Mouse (Mus musculus) liver, adult 10 weeks (tissue): Measurements from ENCODE around the gene Mettl4. TPM values are rescaled to one million over a fixed set of nuclear protein-coding genes. Genes with fewer than 3 reads are reported as not detected.

Experiments used
- polyA plus RNA-seq: library from polyadenylated mRNA; stranded (reverse); fragments of 350-450 nt; fragmentation: Illumina TruSeq; extraction: RNeasy Lipid Tissue Mini Kit (QIAGEN cat#74804); gene quantifications from one replicate; pipeline ENCODE4 v1.2.3, GENCODE M21; 2014; ENCODE audit warnings: low read depth, low replicate concordance

Mettl4 gene
- 15.0 TPM for polyA plus RNA-seq

DNA sequence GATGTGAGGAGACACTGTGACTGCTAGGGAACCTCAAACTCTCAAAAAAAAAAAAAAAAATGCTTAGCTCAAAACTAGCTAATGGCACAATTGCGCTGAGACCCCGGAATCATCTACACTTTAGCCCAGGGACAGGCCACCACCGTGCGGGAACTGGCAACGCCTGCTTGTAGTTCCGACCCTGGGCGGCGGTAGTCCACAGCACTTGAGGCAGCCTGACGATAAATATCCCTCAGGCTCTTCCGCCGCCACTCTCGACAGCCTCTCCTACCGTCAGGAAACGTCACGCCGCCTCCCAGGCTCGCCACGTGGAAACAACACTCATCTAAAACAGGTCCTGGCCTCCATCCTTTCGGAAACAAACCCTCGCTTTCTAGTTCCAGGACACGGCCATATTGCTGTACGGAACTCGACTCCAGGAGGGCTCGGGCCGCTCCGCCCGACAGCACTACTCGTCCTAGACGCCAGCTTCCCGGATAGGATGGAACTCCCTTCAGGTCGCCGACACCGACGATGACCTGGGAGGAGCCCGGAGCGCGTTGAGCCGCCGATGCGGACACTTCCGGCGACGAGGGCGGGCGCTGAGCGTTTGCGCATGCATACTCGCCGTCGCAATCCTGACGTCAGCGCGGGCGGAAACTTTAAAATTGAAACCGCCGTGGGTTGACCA, at the start of gene Mettl4:
Gene Mettl4 (minus strand): TSS at position 554 of the 670 bp plus-strand sequence.

